Mouse (Mus musculus) lung, postnatal 0 days (tissue): ENCODE data around the gene Tmem132a.

Experiments used
- CTCF ChIP-seq: IDR thresholded peaks from 2 replicates; pipeline ENCODE4 v1.5.1; 2016; ENCODE audit warnings: antibody characterized with exemption, mild to moderate bottlenecking
- EP300 ChIP-seq: IDR thresholded peaks from 2 replicates; pipeline ENCODE4 v1.6.1; 2016; ENCODE audit warnings: antibody characterized with exemption, mild to moderate bottlenecking, control low read depth

DNA sequence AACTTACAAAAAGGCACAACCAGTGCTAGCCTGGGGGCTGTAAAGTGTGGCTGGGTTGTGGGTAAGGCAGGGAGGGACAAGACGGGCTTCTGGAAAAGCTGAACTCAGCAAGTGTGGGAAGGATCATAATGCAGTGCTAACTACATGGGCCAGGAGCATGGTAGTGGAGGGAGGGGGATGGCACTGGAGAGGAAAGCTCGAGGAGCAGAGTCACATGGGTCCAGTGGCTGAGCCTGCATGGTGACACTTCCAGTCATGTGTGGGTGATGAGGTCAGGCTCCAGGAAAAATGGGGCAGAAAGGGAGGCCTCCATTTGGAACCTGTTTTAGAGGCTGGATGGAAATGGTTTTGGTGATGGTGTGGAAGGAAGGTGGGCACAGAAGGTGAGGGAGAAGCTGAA is 13.2 kb downstream of the Tmem132a start:
- no peak for TF ChIP-seq CTCF
- no peak for TF ChIP-seq EP300
